Mouse (Mus musculus): ENCODE data around the gene Klhdc2. TPM values are rescaled to one million over a fixed set of nuclear protein-coding genes. Genes with fewer than 3 reads are reported as not detected.

The Klhdc2 gene
- 267 and 269 TPM in 2 replicates for polyA plus RNA-seq (2014; fragmentation: Nextera tagmentation; extraction: Ambion mirVana)

GRCm38 (mm10) chr12:69296511-69297410 lies at the start of gene Klhdc2:
Gene Klhdc2, plus strand, starts transcription at chr12:69296681.
- H3K27ac ChIP-seq (ENCODE audit: low read depth, low read length): peak within 1 kb of the TSS; percentile 96
- peak within 1 kb of the TSS; percentile 61 for H3K4me2 ChIP-seq (replicated peaks; ENCODE audit: low read depth, low read length)
- H3K27me3 ChIP-seq (ENCODE audit: control insufficient read depth, insufficient read depth, low read length): no peaks in the 10 kb centered on the region
- 0 out of 2 replicates have a peak, but pooled peaks cover 4% of the 10 kb centered on the region for H3K4me1 ChIP-seq (replicated peaks; ENCODE audit: control insufficient read depth, insufficient read depth, low read length)
- WGBS: under 1% methylated on average over 83 of the region's 98 CpGs
- H3K4me3 ChIP-seq (ENCODE audit: low read depth, low read length): peak within 1 kb of the TSS; percentile 96
- ATAC-seq (ENCODE audit: low FRiP score) (peak; percentile 97), DNase-seq (ENCODE audit: low spot score) (peak; percentile 92)
- no peaks in the 10 kb centered on the region for H3K9me3 ChIP-seq (ENCODE audit: control insufficient read depth, low read length)
- H3K36me3 ChIP-seq (ENCODE audit: control insufficient read depth, insufficient read depth, low read length): 0 out of 2 replicates have a peak, but pooled peaks cover 2% of the 10 kb centered on the region
- peak within 1 kb of the TSS; percentile 98 for H3K9ac ChIP-seq (ENCODE audit: low read depth, low read length)

DNA sequence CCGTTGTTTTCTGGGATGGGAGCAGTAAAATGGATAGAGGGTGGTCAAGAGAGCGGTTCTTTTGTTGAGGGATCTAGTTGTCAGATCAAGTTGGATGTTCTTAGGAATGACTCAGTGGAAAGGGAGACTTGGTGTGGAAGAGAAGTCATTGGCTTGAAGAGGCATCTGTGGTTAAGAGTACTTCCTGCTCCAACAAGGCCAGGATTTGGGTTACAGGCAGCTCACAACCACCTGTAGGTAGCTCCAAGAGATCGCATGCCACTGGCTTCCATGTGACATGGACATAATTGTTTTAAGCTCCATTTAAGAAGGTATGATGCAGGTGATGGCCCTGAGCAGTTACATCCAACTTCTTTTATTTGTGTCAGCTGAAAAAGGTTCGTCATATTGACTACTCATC lies 46.7 kb upstream of the Klhdc2 start:
- Histone ChIP-seq H3K9ac (ENCODE audit: low read depth, low read length) (no peak overlapping the region), H3K4me2 (replicated peaks; ENCODE audit: low read depth, low read length) (no peak overlapping the region), H3K36me3 (ENCODE audit: control insufficient read depth, insufficient read depth, low read length) (no peaks in the 10 kb centered on the region), H3K4me1 (replicated peaks; ENCODE audit: control insufficient read depth, insufficient read depth, low read length) (no peaks in the 10 kb centered on the region), H3K9me3 (ENCODE audit: control insufficient read depth, low read length) (no peaks in the 10 kb centered on the region), H3K4me3 (ENCODE audit: low read depth, low read length) (no peak overlapping the region), H3K27ac (ENCODE audit: low read depth, low read length) (no peak overlapping the region), H3K27me3 (ENCODE audit: control insufficient read depth, insufficient read depth, low read length) (no peaks in the 10 kb centered on the region)
- DNase-seq (ENCODE audit: low spot score) (no peak), ATAC-seq (ENCODE audit: low FRiP score) (no peak)
- WGBS: 90% methylated on average over 4 of the region's 4 CpGs

DNA sequence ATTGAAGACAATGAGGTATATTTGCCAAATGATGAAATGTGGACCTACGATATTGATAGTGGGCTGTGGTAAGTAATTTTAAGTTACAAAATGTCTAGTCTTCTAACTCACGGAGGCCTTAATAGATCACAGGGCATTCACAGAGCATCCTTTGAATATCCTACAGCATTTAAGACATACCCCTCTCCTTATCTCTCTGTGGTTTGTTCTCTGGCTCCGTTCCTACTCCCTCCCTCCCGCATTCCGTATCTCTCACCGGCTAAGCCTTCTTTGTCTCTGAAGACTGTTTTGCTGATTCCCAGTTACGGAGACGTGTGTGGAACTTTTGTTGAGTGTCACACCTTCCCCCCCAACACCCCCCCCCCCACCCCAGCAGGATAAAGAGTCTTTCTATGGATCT lies 45.7 kb upstream of the Klhdc2 start:
- Histone ChIP-seq H3K4me3 (ENCODE audit: low read depth, low read length) (no peak overlapping the region), H3K27ac (ENCODE audit: low read depth, low read length) (no peak overlapping the region), H3K9me3 (ENCODE audit: control insufficient read depth, low read length) (no peaks in the 10 kb centered on the region), H3K9ac (ENCODE audit: low read depth, low read length) (no peak overlapping the region), H3K36me3 (ENCODE audit: control insufficient read depth, insufficient read depth, low read length) (no peaks in the 10 kb centered on the region), H3K4me1 (replicated peaks; ENCODE audit: control insufficient read depth, insufficient read depth, low read length) (no peaks in the 10 kb centered on the region), H3K4me2 (replicated peaks; ENCODE audit: low read depth, low read length) (no peak overlapping the region), H3K27me3 (ENCODE audit: control insufficient read depth, insufficient read depth, low read length) (no peaks in the 10 kb centered on the region)
- 79% methylated on average over 8 of the region's 8 CpGs for WGBS
- no peak for DNase-seq (ENCODE audit: low spot score)
- no peak for ATAC-seq (ENCODE audit: low FRiP score)

- 91% methylated on average over 1 of the region's 1 CpGs for WGBS
Measured at GRCm38 (mm10) chr12:69253806-69254205, 42.7 kb upstream of the Klhdc2 start.

GRCm38 (mm10) chr12:69257836-69258235 lies 38.6 kb upstream of the Klhdc2 start:
- 89% methylated on average over 11 of the region's 11 CpGs for WGBS

More at GRCm38 (mm10) chr12:69253806-69254205, 42.7 kb upstream of the Klhdc2 start:
- Histone ChIP-seq H3K27ac (ENCODE audit: low read depth, low read length) (no peak overlapping the region), H3K36me3 (ENCODE audit: control insufficient read depth, insufficient read depth, low read length) (no peaks in the 10 kb centered on the region), H3K4me2 (replicated peaks; ENCODE audit: low read depth, low read length) (no peak overlapping the region), H3K27me3 (ENCODE audit: control insufficient read depth, insufficient read depth, low read length) (no peaks in the 10 kb centered on the region), H3K4me1 (replicated peaks; ENCODE audit: control insufficient read depth, insufficient read depth, low read length) (no peaks in the 10 kb centered on the region), H3K9ac (ENCODE audit: low read depth, low read length) (no peak overlapping the region), H3K4me3 (ENCODE audit: low read depth, low read length) (no peak overlapping the region), H3K9me3 (ENCODE audit: control insufficient read depth, low read length) (no peaks in the 10 kb centered on the region)
- DNase-seq (ENCODE audit: low spot score) (no peak), ATAC-seq (ENCODE audit: low FRiP score) (no peak)

DNA sequence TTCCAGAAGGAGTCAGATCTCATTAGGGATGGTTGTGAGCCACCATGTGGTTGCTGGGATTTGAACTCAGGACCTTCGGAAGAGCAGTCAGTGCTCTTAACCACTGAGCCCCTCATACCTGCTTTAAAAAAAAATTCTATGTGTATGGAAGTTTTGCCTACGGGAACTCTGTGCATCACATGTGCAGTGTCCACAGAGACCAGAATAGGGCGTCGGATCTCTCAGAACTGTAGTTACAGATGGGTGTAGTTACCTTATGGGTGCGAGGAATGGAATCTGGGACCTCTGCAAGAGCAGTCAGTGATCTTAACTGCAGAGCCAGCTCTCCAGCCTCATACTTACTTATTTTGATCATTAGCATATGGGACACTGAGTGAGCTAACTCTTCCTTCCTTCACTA lies 34.2 kb upstream of the Klhdc2 start:
- no peak overlapping the region for H3K4me2 ChIP-seq (replicated peaks; ENCODE audit: low read depth, low read length)
- H3K4me3 ChIP-seq (ENCODE audit: low read depth, low read length): no peak overlapping the region
- no peaks in the 10 kb centered on the region for H3K27me3 ChIP-seq (ENCODE audit: control insufficient read depth, insufficient read depth, low read length)
- DNase-seq (ENCODE audit: low spot score) (no peak), ATAC-seq (ENCODE audit: low FRiP score) (no peak)
- 90% methylated on average over 5 of the region's 5 CpGs for WGBS
- no peak overlapping the region for H3K27ac ChIP-seq (ENCODE audit: low read depth, low read length)
- H3K9me3 ChIP-seq (ENCODE audit: control insufficient read depth, low read length): no peaks in the 10 kb centered on the region
- no peaks in the 10 kb centered on the region for H3K4me1 ChIP-seq (replicated peaks; ENCODE audit: control insufficient read depth, insufficient read depth, low read length)
- H3K9ac ChIP-seq (ENCODE audit: low read depth, low read length): no peak overlapping the region
- no peaks in the 10 kb centered on the region for H3K36me3 ChIP-seq (ENCODE audit: control insufficient read depth, insufficient read depth, low read length)

More at GRCm38 (mm10) chr12:69257836-69258235, 38.6 kb upstream of the Klhdc2 start:
- H3K27ac ChIP-seq (ENCODE audit: low read depth, low read length): no peak overlapping the region
- no peaks in the 10 kb centered on the region for H3K36me3 ChIP-seq (ENCODE audit: control insufficient read depth, insufficient read depth, low read length)
- H3K4me2 ChIP-seq (replicated peaks; ENCODE audit: low read depth, low read length): no peak overlapping the region
- DNase-seq (ENCODE audit: low spot score): no peak
- H3K4me1 ChIP-seq (replicated peaks; ENCODE audit: control insufficient read depth, insufficient read depth, low read length): no peaks in the 10 kb centered on the region
- no peaks in the 10 kb centered on the region for H3K27me3 ChIP-seq (ENCODE audit: control insufficient read depth, insufficient read depth, low read length)
- H3K9ac ChIP-seq (ENCODE audit: low read depth, low read length): no peak overlapping the region
- ATAC-seq (ENCODE audit: low FRiP score): no peak
- H3K9me3 ChIP-seq (ENCODE audit: control insufficient read depth, low read length): no peaks in the 10 kb centered on the region
- H3K4me3 ChIP-seq (ENCODE audit: low read depth, low read length): no peak overlapping the region

DNA sequence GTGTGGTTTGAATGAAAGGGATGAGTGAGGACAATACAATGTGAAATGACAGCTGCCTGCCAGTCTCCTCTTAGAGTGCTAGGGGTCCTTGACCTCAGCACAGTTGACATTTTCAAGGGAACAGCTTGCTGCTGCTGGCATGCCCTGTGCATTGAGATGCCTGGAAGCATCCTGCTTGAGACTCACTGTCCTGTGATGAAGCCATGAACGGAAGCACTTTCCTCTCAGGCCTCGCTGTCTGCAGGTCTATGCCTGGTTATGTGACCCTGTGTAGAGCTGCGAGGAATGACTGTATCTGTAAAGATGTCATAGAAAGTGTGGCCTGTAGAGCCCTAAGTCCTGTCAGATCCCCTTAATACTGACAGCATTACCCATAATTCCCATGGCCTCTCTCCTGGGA lies 31.4 kb upstream of the Klhdc2 start:
- Histone ChIP-seq H3K27me3 (ENCODE audit: control insufficient read depth, insufficient read depth, low read length) (no peaks in the 10 kb centered on the region), H3K9me3 (ENCODE audit: control insufficient read depth, low read length) (no peaks in the 10 kb centered on the region), H3K4me1 (replicated peaks; ENCODE audit: control insufficient read depth, insufficient read depth, low read length) (no peaks in the 10 kb centered on the region), H3K4me3 (ENCODE audit: low read depth, low read length) (no peak overlapping the region), H3K9ac (ENCODE audit: low read depth, low read length) (no peak overlapping the region), H3K4me2 (replicated peaks; ENCODE audit: low read depth, low read length) (no peak overlapping the region), H3K27ac (ENCODE audit: low read depth, low read length) (no peak overlapping the region), H3K36me3 (ENCODE audit: control insufficient read depth, insufficient read depth, low read length) (no peaks in the 10 kb centered on the region)
- DNase-seq (ENCODE audit: low spot score) (no peak), ATAC-seq (ENCODE audit: low FRiP score) (no peak)
- 87% methylated on average over 3 of the region's 3 CpGs for WGBS

DNA sequence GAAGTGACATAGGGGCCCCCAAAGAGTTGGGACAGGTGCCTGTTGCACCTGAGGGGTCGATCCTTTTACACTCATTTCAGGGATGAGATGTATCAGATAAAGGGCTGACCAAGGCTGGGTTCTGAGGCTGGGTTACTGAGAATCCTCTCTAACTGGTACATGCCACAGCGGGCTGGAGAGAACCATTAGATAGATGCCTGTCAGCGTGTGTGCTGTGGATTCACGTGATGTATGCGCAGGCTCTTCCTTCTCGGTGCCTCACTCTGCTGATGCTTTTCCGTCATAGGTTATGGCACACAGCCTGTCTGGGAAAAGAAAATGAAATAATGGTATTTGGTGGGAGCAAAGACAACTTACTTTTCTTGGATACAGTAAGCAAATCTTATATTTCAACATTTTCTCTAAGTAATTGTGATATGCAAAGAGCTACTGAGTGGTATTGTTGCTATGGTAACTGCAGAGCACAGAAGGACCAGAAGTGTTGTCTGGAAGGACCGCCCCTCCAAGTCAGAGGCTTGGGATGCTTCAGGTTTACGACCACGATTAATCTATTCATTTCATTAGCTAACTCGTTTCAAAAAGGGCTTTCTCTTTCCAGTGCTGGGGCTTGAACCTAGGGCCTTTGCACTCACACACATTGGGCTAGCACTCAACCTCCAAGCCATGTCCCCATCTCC lies 28.4 kb upstream of the Klhdc2 start:
- H3K36me3 ChIP-seq (ENCODE audit: control insufficient read depth, insufficient read depth, low read length): no peaks in the 10 kb centered on the region
- DNase-seq (ENCODE audit: low spot score) (no peak), ATAC-seq (ENCODE audit: low FRiP score) (no peak)
- no peak overlapping the region for H3K27ac ChIP-seq (ENCODE audit: low read depth, low read length)
- H3K4me2 ChIP-seq (replicated peaks; ENCODE audit: low read depth, low read length): no peak overlapping the region
- no peaks in the 10 kb centered on the region for H3K27me3 ChIP-seq (ENCODE audit: control insufficient read depth, insufficient read depth, low read length)
- WGBS: 80% methylated on average over 11 of the region's 11 CpGs
- no peaks in the 10 kb centered on the region for H3K9me3 ChIP-seq (ENCODE audit: control insufficient read depth, low read length)
- no peak overlapping the region for H3K9ac ChIP-seq (ENCODE audit: low read depth, low read length)
- H3K4me3 ChIP-seq (ENCODE audit: low read depth, low read length): no peak overlapping the region
- no peaks in the 10 kb centered on the region for H3K4me1 ChIP-seq (replicated peaks; ENCODE audit: control insufficient read depth, insufficient read depth, low read length)
